Mouse (Mus musculus) left cerebral cortex, postnatal 25 days (tissue): ENCODE measurements at regions not wholly inside any gene's neighbourhood (a gene's known extent, or its start where the extent isn't known, plus 50 kb on each side); places are given as distances from the start of the nearest gene placed in this dataset.
"Not testable (repeated sequence)": the region's sequence is repeated elsewhere in the genome, so short reads cannot be mapped to it uniquely, and the experiment has no call there.

Experiments
- DNase-seq, 2 experiments: peaks; one replicate each; pipeline ENCODE4 v3.0.0; 2022; ENCODE audit warnings: low spot score in 2 of 2, mixed read lengths in 1 of 2
- intact Hi-C: fragments of 180-260 bp; cut with DNase I; formaldehyde crosslinking; loops from one replicate; pipeline ENCODE4 v1.15.1; 2025

DNA sequence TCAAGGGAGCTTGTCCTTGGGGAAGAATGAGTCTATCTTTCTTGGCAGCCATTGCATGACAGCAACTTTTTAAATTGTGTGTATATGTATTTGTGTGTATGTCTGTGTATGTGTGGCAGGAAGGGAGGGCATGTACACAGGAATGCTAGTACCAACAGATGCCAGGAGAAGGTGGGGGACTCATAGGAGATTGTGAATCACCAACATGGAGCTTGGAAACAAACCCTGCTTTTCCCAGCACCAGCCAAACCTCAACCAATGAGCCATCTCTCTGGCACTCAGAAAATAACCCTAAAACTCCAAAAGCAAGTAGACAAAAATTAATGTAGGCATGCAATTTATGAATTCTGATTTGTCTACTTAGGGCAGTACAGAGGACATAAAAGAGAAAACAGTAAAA lies 942.9 kb downstream of the Ttll7 start:
- intact Hi-C loops, result no loop called here
- no peak for DNase-seq

DNA sequence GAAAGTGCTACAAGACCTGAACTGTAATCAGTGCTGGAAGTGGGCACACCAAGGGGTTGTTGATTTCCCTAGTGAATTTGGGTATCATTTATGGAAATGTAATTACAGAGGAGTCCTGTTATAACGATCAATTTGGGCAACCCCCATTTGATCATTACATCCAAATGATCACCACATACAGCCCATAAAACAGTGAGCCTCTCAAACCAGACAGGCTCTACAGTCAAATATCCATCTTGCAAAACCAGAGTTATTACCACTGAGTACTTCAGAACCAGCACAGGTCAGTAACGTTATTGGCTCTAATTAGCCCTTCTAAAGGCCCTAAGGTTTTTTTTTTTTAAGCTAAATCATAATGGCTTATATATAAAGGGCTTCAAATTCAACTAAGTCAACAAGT lies 934.4 kb downstream of the Ttll7 start:
- intact Hi-C loops, result no loop called here
- DNase-seq, result no peak

DNA sequence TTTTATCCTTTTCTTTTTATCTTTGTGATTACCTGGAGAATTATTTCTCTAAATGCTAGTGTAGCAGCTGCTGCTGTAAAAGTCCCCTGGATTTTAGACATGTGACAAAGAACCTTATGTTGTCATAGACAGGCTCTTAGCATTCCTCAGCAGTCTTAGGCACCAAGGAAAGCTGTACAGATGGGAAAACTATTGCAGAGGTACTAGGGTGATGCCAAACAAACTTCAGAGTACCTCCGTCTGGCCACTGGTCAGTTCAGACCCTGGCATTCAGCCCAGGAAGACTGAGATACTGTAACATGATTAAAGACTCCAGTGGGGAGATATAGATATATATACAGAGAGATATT lies 898.6 kb downstream of the Ttll7 start:
- intact Hi-C loops, result no loop called here

GRCm38 (mm10) chr3:147749939-147750841 lies 898.0 kb downstream of the Ttll7 start:
- DNase-seq, result no peak
- intact Hi-C loops, result no loop called here

More for the DNA sequence above, 898.6 kb downstream of the Ttll7 start:
- no peak for DNase-seq

DNA sequence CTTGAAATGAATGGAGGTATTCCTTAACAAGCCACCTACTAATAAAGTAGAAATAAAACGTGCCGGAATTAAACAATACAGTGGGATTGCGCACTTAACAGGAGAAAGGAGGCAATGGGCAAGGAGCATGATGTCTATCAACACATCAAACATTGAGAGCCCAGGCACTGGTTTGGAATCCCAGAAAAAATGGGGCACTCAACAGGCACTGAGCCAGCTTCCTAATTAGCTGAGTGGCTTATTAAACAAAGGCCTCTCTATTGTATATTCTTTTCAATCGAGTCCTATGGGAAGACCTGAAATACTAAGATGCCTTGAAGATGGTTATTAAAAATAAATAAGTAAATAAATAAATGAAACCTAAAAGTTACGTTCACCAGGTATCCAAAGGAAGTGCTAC lies 897.3 kb downstream of the Ttll7 start:
- intact Hi-C loops, result no loop called here
- peak in 1 of 2 experiments; percentile 7 for DNase-seq

GRCm38 (mm10) chr3:147736673-147737439 lies 884.7 kb downstream of the Ttll7 start:
- intact Hi-C loops, result no loop called here
- DNase-seq, result no peak

DNA sequence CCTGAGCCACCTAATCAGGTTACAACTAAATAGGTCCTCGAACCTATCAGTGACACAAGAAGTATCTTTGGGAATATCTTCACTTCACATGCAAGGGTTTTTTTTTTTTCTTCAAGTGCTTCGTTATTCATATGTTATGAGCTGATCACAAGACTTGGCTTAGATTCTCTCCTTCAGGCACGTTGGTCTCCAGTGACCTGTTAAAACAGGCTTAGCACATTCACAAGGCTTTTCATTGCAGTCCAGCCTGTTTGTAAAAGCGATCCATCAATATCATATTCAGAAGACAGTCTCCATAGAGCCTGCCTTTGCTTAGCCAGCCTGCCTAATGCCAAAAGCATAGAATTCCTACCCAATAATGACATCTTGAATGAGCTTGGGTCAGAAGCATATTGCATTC lies 864.2 kb downstream of the Ttll7 start:
- intact Hi-C loops, result no loop called here
- no peak for DNase-seq

DNA sequence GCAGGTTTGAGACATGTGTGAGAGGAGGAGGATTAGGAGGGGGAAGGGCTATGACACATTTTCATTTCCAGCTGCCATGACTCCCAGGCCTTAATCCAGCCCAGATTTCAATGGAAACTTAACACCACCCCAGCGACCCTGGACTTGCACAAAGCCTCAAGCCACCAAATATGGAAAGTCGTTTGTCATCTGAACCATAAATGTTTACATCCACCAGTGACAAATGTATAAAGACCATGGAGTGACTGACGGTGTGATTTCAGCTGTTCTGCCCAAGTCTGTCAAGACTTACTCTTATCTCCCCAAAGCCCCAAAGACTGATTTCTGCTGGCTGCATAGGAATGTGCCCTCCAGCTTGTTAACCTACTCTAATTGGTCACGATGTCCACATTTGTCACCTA lies 855.2 kb downstream of the Ttll7 start:
- intact Hi-C loops, result no loop called here
- DNase-seq, result no peak

DNA sequence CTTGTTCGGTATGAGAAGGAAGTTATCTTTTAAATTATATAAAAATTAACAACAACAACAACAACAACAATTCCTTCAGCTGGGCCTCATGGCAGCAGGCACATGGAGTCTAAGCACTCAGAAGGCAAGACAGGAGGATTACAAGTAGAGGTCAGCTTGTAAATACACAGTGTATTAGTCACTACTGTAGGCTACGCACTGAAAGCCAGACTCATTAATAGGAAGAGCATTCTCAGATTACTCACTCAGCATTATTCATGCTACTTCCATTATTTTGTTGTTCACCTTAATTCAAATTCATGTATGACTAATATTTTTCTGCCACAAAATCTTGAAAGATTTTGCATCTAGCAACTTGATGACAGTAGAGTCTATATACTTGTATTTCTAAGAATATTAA lies 831.6 kb downstream of the Ttll7 start:
- intact Hi-C loops, result no loop called here
- DNase-seq, result no peak

DNA sequence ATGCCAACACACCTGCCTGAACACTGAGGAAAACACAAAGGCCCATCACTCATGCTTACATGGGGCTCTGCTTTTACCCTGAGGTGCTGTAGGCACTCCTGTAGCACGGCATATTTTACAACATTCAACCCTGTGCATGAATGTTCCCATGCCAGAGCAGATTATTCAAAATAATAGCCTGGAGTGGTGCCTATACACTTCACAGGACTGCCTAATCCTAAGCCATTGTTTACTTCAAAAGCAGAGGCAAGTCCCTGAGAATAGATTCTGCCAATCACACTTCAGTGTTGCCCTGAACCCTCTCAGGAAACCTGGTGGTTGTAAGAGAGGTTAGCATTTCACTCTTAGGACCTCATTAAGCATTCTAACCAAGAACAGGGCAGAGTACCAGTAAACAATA lies 828.1 kb downstream of the Ttll7 start:
- intact Hi-C loops, result no loop called here

GRCm38 (mm10) chr3:147662572-147662971 lies 810.4 kb downstream of the Ttll7 start:
- DNase-seq, result no peak
- intact Hi-C loops, result no loop called here

More for the DNA sequence above, 828.1 kb downstream of the Ttll7 start:
- no peak for DNase-seq

DNA sequence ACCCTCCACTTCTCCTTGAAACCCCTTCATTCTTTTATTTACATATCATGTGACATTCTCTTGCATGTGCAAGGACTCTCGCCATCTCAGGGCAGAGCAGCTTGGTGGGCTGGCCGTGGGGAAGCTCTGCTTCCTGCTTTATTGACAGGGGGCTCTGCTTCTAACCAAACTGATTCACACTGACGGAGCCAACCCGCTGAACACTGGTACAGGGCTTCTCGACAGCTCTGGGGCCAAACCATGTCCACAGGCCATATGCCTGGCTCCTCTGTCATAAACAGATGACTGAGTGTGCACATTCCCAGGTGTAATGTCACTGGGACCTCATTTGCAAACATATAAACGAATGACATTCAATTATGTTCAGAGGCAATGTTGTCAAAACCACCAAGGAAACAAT lies 800.7 kb downstream of the Ttll7 start:
- intact Hi-C loops, result no loop called here
- DNase-seq, result no peak

DNA sequence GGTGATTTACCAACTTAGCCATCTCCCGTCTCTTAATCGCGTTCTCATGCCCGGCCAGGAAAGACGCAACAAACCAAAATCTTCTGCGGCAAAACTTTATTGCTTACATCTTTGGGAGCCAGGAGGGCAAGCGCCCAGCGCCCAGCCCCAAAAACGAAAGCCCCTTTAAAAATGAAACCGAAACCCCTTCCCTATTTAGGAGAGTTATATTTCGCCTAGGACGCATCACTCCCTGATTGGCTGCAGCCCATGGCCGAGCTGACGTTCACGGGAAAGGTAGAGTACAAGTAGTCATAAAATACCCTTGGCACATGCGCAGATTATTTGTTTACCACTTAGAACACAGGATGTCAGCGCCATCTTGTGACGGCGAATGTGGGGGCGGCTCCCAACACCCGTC lies 783.3 kb downstream of the Ttll7 start:
- intact Hi-C loops, result not testable (repeated sequence)

DNA sequence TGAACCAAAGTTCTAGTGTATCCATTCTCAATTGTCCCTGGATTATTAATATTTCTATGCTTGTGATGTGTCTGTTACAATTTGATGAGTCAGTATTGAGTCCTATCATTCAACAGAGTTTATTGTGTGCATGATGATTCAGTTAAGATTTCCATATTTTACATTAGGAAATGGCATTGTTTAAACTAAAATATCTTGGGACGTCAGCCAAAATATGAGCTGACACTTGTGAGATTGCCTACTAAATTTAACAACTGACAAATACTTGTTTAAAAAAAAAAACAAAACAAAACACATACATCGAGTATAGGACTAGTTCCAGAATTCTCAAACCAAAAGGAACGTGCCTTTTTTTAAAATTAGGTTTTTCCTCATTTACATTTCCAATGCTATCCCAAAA lies 779.0 kb downstream of the Ttll7 start:
- intact Hi-C loops, result no loop called here
- no peak for DNase-seq

More for the DNA sequence above, 783.3 kb downstream of the Ttll7 start:
- not testable (repeated sequence) for DNase-seq

- intact Hi-C loops, result no loop called here
- DNase-seq, result no peak
Measured at GRCm38 (mm10) chr3:147583697-147584315, 731.6 kb downstream of the Ttll7 start.

GRCm38 (mm10) chr3:147571850-147572249 lies 719.7 kb downstream of the Ttll7 start:
- DNase-seq, result no peak
- intact Hi-C loops, result no loop called here

- DNase-seq, result no peak
- intact Hi-C loops, result loop anchor here (10.0 kb wide), 1 partner anchor 379 kb away; no protein-coding TSS in a partner anchor
Measured at GRCm38 (mm10) chr3:147545329-147546006, 693.3 kb downstream of the Ttll7 start.

GRCm38 (mm10) chr3:147542285-147542684 lies 690.1 kb downstream of the Ttll7 start:
- DNase-seq, result no peak
- intact Hi-C loops, result loop anchor here (10.0 kb wide), 1 partner anchor 383 kb away; no protein-coding TSS in a partner anchor

- DNase-seq, result peak; percentile 1 to 59
- intact Hi-C loops, result no loop called here
Measured at GRCm38 (mm10) chr3:147537584-147537983, 685.4 kb downstream of the Ttll7 start.

- intact Hi-C loops, result no loop called here
- no peak for DNase-seq
Measured at GRCm38 (mm10) chr3:147532196-147532595, 680.0 kb downstream of the Ttll7 start.
